16 mouse cellular contexts compared by ENCODE assay signal in genomic region chr16:64275420-64275819, GRCm38 (mm10).
DNase-seq lines count a peak whose midpoint lies in the region; ATAC-seq lines count a peak whose summit lies in the region.
"Had no signal": no experiment of that assay in that cellular context is flagged by ENCODE, and none has a peak within 500 bp of the region (broad histone marks: within the 10 kb centered on the region; RNA-seq: fewer than 3 reads in every experiment).

No protein-coding gene starts in this region.

- no peak overlapping the region for H3K4me2 ChIP-seq in forebrain, embryonic 16.5 days (ENCODE audit: low read length)
- H3K4me2 ChIP-seq in neural tube, embryonic 15.5 days: no peak overlapping the region
- H3K4me2 ChIP-seq: embryonic facial prominence, embryonic 13.5 days; liver, embryonic 15.5 days had no signal

- peak; percentile 22 for DNase-seq in embryo, embryonic 10 days (ENCODE audit: low spot score)
- no peak for DNase-seq in embryo, embryonic 9.5 days (ENCODE audit: extremely low spot score)
- peak; percentile 32 for DNase-seq in mesoderm, embryonic 11.5 days (ENCODE audit: low read depth, low spot score)
- no peak for DNase-seq in adrenal gland, adult 18-20 months (ENCODE audit: low spot score in 2 of 2)
- no peak for DNase-seq in urinary bladder, adult 2 months (ENCODE audit: low spot score)
- no peak for DNase-seq in limb, embryonic 10.5 days (ENCODE audit: low spot score)
- DNase-seq: cerebellum, adult 9-11 months; gastrocnemius, postnatal 36 days; lung, postnatal 36 days; thymus, postnatal 25 days had no signal

- ATAC-seq in forebrain, embryonic 16.5 days: peak; percentile 93
- ATAC-seq in neural tube, embryonic 15.5 days (ENCODE audit: low FRiP score): peak; percentile 63; the same call in 1 of the 2 replicates
- ATAC-seq: Patski had no signal

- H3K27ac ChIP-seq in forebrain, embryonic 16.5 days (ENCODE audit: low read length): no peak overlapping the region
- H3K27ac ChIP-seq in neural tube, embryonic 15.5 days (replicated peaks): no peak overlapping the region
- no peak overlapping the region for H3K27ac ChIP-seq in limb, embryonic 10.5 days
- H3K27ac ChIP-seq: embryonic facial prominence, embryonic 13.5 days; liver, embryonic 15.5 days; stomach, postnatal 0 days had no signal

- no peak overlapping the region for H3K4me3 ChIP-seq in forebrain, embryonic 16.5 days (replicated peaks; ENCODE audit: low read length)
- H3K4me3 ChIP-seq in neural tube, embryonic 15.5 days (replicated peaks): no peak overlapping the region
- no peak overlapping the region for H3K4me3 ChIP-seq in limb, embryonic 10.5 days
- H3K4me3 ChIP-seq: embryonic facial prominence, embryonic 13.5 days; liver, embryonic 15.5 days had no signal

- no peaks in the 10 kb centered on the region for H3K36me3 ChIP-seq in forebrain, embryonic 16.5 days (ENCODE audit: control insufficient read depth, insufficient read depth)
- no peaks in the 10 kb centered on the region for H3K36me3 ChIP-seq in neural tube, embryonic 15.5 days
- H3K36me3 ChIP-seq in limb, embryonic 10.5 days: no peaks in the 10 kb centered on the region
- H3K36me3 ChIP-seq: embryonic facial prominence, embryonic 13.5 days; liver, embryonic 15.5 days had no signal

- no peak overlapping the region for H3K9ac ChIP-seq in forebrain, embryonic 16.5 days (replicated peaks; ENCODE audit: low read depth, low read length)
- no peak overlapping the region for H3K9ac ChIP-seq in neural tube, embryonic 15.5 days (replicated peaks)
- H3K9ac ChIP-seq: embryonic facial prominence, embryonic 13.5 days; liver, embryonic 15.5 days had no signal

- no peaks in the 10 kb centered on the region for H3K9me3 ChIP-seq in forebrain, embryonic 16.5 days (ENCODE audit: control insufficient read depth, low read length)
- no peaks in the 10 kb centered on the region for H3K9me3 ChIP-seq in neural tube, embryonic 15.5 days (replicated peaks)
- no peaks in the 10 kb centered on the region for H3K9me3 ChIP-seq in limb, embryonic 10.5 days (replicated peaks)
- H3K9me3 ChIP-seq: embryonic facial prominence, embryonic 13.5 days; liver, embryonic 15.5 days had no signal

- H3K4me1 ChIP-seq in forebrain, embryonic 16.5 days (replicated peaks; ENCODE audit: control insufficient read depth, insufficient read depth, low read length): peaks cover 5% of the 10 kb centered on the region; the same call in 1 of the 2 replicates
- peaks cover 3% of the 10 kb centered on the region; the same call in 1 of the 2 replicates for H3K4me1 ChIP-seq in neural tube, embryonic 15.5 days
- H3K4me1 ChIP-seq in limb, embryonic 10.5 days: no peaks in the 10 kb centered on the region
- H3K4me1 ChIP-seq: embryonic facial prominence, embryonic 13.5 days; liver, embryonic 15.5 days had no signal

- no peaks in the 10 kb centered on the region for H3K27me3 ChIP-seq in forebrain, embryonic 16.5 days (replicated peaks; ENCODE audit: control insufficient read depth, insufficient read depth, low read length)
- no peaks in the 10 kb centered on the region for H3K27me3 ChIP-seq in neural tube, embryonic 15.5 days (replicated peaks)
- H3K27me3 ChIP-seq in limb, embryonic 10.5 days (ENCODE audit: low read depth, poor library complexity, severe bottlenecking): no peaks in the 10 kb centered on the region
- H3K27me3 ChIP-seq: embryonic facial prominence, embryonic 13.5 days; liver, embryonic 15.5 days had no signal

- 10% methylated on average over 5 of the region's 5 CpGs for WGBS in forebrain, embryonic 16.5 days
- WGBS in neural tube, embryonic 15.5 days: 24% methylated on average over 5 of the region's 5 CpGs
- 78% methylated on average over 5 of the region's 5 CpGs for WGBS in limb, embryonic 10.5 days

Comparison
In these comparisons a context has a peak if more than half of its experiments do, and no peak if none do; other contexts are left out.
1. DNase-seq: peak in embryo, embryonic 10 days (single experiment) and mesoderm, embryonic 11.5 days (single experiment); none in embryo, embryonic 9.5 days (single experiment), adrenal gland, adult 18-20 months (0 of 2), urinary bladder, adult 2 months (single experiment) and limb, embryonic 10.5 days (single experiment).